Mouse (Mus musculus) 3134 (cell line): Measurements from ENCODE around the gene Hddc3.
A peak's percentile ranks its signal among the peaks of the same experiment; 100 is the strongest.

Source experiments
- DNase-seq: peaks from one replicate; pipeline ENCODE4 v3.0.0-alpha.2; 2011; ENCODE audit warnings: low spot score; ENCODE audit not compliant: insufficient read length; ENCODE audit errors: extremely low read depth

The Hddc3 gene

DNA sequence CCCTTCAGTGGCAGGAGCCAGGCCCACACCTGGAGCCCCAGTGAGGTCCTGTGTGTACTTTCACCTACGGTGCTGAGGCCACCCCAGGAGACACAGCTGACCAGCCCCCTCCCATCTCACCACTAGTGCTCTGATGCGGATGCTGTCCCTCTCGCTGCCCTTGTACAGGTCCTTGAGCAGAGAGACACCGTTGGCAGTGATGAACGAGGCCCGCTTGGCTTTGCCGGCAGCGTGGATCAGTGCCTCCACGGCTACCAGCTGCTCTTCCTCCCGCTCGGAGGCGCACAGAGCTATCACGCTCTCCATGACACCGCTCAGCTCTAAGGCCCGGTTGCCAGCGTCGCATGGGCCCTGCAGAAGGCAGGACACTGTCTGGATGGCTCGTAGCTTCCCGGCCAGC, 11.5 kb upstream of the Hddc3 start:
- no peak for DNase-seq

DNA sequence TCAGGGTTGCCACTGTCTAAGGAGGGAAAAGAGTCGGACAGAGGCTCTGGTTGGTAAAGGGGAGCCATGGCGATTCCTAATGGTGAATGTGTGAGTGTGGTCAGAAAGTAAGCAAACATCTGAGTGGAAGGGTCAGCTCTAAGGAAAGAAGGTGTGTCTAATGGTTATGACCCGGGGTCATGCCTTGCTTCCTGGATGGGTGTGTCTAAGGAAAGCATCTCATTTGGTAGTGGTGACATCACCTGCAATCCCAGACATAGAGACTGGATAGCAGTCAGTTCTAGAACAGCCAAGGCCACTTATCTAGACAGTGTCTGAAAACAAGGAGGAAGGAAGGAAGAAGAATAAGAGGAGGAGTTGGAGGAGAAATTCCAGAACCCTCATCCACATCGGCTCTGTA, 8.1 kb upstream of the Hddc3 start:
- no peak for DNase-seq

DNA sequence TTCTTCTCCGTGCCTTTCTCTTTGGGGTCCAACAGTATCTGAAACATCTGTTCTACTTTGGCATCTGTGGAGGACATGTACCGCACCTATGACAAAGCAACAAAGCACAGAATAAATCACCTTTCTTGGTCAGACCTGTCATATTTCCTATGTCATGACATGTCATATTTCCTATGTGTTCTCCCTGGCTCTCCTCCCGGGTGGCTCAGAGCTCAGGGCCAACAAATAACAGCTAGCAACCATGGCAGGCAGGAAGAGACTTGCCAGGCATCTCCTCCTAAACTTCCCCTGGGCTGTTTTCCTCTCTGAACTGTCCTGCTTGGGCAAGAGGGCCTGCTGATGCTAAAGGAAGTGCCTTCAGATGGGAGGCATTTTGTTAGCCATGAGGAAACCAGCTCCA, 6.0 kb upstream of the Hddc3 start:
- no peak for DNase-seq

DNA sequence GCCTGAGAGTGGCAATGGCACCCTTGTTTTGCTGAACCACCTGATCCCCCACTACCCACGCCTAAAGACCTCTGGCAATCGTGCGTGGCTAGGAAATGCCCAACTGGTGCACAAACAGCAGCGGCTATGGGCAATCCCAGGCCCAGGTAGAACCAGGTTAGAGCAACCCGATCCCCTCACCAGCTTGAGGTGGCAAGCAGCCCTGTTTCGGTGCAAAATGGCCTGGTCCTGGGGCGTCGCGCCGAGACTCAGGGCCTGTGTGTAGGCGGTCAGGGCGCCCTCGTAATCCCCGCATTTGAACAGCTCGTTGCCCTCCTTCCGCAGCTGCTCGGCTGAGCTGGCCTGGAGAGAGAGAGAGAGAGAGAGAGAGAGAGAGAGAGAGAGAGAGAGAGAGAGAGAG, 3.5 kb upstream of the Hddc3 start:
- DNase-seq, result peak; percentile 43

DNA sequence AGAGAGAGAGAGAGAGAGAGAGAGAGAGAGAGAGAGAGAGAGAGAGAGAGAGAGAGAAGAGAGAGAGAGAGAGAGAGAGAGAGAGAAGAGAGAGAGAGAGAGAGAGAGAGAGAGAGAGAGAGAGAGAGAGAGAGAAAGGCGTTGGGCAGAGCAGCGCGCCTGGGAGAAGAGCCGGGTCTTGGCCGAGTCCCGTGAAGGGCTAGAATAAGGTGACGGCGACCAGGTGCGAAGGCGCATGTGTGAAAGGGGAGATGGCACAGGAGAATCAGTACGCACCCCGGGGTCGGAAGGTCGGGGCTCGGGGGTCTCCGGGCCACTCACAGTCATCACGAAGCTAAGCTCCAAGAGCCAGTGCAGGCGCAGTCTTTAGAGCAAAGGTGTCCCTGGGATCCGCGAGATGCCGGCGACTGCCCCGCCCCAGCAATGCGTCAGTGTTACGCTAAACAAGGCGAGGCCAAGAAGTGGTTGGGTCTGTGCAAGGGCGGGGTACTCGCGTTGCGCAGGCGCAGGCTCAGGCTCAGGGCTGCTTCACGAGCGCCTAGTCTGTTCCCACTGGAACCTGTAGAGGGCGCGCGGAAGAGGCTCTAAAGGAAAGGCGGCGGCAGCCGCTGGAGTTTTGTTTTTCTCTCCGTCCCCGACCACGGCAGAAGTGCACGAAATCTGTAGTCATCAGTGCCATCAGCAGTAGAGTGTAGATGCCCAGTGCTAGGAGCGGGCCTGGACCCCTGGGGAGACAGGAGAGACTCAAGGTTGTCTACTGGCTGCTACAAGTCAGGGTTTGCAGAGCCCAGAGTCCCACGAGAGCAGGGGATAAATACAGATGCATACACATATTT, 2.9 kb upstream of the Hddc3 start:
- peak; percentile 92 for DNase-seq

DNA sequence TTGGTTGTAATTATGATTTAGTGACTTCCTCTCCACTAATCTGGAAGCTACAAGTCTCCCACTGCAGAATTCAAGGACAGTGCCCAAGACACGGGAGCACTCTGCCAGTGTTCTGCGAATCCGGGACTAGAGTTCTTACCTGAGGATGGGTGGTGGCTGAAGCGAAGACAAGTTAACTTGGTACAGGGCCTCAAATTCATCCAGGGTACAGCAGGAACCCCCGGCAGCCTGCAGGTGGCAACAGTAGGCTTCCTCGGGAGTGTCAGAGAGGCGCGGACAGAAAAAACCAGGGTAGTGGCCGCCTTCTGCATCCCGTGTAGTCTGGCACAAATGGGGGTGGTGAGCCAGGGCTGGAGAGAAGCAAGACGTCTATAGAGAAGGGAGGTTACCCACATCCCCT, 2.1 kb upstream of the Hddc3 start, which contains the start of gene Unc45a:
Gene Unc45a (minus strand): TSS at position 213 of the 400 bp plus-strand sequence.
- peak; percentile 59 for DNase-seq

DNA sequence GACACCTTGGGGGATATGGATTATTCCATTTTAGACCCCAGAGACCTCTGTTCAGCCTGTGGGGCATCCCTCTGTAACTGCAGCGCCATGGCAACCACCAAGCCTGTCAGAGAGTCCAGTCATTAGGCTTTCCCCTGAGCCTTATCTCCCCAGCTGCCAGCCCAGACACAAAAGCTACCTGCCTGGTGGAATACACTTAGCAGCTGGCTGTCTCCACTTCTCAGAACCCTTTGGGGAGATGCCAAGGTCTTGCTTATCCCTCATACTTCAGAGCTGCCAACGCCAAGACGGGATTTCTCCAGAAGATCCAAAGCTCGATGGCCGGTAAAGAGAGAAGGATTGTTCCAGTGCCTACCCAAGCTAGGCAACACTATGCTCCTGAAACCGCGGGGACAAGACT, 1.1 kb upstream of the Hddc3 start:
- DNase-seq, result no peak

DNA sequence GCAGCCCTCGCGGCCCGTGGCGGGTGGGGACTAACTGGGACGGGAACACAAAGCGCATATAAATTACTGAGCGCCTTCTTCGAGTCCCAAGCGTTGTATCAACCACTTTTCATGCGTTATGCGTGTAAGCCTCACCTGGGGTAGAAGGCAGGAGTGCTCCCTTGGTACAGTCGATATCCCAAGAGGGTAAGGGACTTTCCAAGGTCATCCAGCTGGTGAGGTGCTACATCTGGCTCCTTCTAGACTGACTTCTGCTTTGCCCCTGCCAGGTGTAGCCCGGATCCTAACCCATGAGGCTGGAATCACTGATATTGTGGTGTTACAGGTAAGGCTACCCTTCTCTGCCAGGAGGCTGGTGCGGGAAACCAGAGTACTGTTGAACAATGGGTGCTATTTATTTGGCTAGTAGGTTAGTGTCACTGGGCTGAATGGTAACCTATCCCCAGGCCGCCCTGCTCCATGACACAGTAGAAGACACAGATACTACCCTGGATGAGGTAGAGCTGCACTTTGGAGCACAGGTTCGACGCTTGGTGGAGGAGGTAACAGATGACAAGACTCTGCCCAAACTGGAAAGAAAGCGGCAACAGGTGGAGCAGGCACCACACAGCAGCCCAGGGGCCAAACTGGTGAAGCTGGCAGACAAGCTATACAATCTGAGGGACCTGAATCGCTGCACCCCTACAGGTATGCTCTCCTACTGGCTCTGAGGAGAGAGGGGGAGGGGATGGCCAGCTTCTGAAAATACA, 540 bp downstream of the Hddc3 start:
- no peak for DNase-seq

DNA sequence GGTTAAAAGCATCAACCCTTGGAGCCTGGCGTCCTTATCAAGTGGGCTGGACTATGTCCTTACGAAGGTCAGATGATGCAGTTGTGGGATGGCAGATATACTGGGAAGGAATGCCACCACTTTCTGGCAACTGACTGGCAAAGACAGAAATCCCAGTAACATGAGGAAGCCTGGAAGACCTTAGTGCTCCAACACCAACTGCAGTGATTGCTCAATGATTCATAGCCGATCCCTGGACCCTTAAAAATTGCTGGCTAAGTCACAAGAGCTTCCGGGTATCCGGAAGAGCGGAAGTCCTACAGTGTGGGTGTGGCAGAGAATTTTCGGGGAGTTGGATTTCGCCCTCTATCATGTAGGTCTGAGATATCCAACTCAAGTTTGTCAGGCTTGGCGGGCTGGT, 3.3 kb downstream of the Hddc3 start:
- no peak for DNase-seq

DNA sequence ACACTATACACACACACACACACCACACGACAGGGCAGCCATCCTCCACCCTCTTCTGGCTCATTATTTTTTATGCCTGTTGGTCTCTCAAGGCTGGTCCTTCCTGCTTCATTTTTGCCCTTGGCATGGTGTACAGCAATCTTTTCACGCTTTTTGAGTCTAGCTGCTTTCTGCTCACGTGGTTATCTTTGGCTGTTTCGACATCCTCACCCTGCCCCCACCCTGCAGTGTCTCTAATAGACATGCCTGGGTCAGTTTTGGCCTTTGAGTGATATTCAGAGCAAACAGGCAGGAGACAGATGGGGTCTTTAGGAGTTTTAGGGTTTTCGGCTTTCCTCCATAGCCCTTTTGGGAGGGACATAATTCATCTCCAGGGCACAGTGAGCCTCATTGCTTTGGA, 3.9 kb downstream of the Hddc3 start:
- no peak for DNase-seq

DNA sequence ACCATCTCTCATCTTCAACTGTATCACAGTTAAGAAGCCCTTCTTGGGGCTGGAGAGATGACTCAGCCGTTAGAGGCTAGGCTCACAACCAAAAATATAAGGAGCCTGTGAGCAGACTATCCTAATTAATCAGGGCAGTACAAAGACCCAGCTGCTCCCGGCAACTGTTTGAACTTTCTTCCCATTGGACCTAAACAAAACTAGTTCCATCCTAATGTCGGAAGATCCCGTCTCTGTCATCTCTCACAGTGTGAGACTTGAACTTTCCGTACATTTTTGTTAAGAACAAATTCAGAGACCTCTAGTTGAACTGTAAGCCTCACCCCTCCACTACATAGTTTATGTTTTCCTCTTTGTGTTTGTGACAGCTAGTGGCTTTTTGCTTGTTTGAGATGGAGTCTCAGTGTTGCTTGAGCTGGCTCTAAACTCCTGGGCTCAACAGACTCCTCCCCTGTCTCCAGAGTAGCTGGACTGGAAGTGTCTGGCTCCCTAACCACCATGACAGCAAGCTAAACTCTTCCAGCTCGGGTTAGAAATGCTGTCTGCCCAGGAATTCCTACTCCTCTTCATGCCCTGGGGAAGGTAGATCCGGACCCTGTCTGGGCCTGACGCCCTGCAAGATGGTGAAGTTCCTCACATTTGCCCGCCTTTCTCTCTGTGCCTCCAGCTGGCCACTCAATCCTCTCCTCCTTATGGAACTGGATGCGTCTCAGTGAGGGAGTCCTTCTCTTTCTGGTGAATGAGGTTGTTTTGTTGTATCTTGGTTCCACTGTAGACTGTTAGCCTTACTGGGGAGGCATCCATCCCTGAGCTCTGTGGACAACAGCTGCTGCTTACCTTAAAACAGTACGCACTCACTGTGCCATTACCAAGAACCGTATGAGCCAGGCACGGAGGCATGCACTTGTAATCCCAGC, 5.0 kb downstream of the Hddc3 start:
- DNase-seq, result no peak

DNA sequence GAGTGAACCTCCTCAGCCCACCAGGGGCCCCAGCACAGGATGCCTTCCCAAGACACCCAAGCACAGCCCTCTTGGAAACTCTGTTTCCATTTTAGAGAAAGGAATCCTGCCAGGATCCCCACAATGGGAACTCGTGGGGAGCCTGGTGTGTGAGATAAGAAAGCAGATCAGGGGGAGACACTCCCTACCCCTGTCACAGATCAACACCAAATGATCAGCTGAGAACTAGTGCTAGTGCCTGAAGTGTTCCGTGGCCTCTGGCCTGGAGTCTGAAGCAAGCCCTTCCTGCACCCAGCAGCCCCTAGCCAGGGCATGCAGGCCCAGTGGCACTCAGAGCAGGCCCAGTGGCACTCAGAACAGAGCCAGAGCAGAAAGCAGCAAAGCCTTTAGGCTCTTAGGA, 7.9 kb downstream of the Hddc3 start:
- no peak for DNase-seq

DNA sequence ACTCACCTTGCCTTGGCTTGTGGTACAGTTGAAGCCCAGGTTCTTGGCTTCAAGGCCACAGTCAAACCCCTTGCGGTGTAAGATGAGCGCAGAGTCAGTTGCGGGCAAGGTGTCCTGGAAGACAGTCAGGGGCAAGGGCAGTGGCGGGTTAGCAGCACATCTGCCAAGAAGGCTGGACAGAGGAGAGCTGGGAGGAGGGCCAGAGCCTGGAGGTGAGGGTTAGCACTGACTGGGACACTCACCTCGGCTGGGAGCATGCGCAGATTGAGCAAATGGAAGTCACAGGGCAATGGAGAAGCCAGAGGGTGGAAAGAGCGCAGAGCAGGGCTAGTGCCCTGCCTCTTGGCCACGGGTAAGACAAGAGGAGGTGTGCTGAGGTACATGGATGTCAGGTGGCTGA, 10.0 kb downstream of the Hddc3 start:
- DNase-seq, result no peak

DNA sequence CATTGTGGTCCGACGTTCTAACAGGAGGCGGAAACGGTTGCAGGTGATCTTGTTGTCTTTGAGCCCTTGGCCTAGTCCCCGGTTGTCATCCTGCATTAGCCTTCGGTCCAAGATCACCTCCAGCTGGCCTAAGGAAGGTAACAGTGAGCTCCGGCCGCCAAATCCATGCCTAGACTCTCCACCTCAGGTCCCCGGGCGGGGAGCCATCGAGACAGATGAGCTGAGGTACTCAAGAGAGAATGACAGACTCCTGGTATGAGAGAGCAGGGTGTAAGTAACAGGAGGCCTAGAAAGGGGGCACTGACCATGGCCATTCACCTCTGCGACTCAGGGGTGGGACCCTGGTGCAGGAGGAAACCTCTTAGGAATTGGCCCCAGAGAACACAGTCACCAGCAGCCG, 13.4 kb downstream of the Hddc3 start:
- DNase-seq, result no peak

DNA sequence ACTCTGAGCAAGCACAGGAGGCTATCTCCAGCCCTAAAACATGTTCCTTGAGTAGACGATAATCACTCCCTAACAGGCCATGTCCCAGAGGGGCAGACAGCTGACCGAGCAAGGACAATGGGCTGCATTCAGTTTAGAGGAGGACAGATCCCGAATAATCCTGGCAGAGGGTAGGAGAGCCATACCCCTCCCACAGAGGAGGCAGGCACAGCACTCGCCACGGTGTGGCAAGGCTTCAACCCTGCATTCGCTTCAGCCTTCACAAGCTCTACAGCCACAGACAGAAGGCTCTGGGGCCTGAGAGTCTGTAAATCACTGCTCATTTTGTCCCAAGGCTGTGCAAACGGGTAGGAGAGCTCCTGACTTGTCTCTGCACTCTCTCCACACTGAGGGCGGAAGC, 14.3 kb downstream of the Hddc3 start:
- no peak for DNase-seq

DNA sequence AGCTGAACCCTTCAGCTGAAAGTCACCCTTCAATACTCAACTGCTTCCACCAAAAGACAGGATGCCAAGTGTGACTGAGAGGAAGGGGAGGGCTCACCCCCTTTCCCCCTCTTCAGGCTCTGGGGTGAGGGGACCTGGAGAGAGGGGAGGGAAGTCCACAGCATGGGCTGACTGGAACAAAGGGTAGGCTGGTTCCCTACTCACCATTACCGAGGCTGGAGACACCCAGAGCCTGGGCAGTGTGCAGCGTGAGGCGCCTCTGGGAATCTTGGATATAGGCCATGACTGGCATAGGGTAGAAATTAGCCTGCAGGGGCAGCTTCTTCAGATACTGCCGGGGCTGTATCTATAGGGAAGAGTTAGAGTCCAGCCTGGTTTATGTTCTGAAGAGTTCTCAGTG, 15.1 kb downstream of the Hddc3 start:
- DNase-seq, result no peak

DNA sequence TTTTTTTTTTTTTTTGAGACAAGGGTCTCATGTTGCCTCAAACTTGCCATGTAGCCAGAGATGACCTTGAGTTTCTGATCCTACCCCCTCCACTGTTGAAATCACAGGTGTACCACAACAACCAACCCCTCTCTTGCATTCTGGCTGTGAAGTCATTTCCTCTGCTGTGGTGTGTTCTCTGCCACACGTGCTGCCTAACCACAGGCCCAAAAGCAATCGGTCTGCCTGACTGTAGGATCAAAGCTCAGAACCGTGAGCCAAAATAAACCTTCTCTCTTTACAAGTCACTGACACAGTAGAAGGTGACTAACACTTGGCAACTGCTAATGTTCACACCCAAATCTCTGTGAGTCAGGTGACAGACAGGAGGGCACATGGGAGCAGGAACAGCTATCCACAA, 17.5 kb downstream of the Hddc3 start:
- DNase-seq, result peak; percentile 43

DNA sequence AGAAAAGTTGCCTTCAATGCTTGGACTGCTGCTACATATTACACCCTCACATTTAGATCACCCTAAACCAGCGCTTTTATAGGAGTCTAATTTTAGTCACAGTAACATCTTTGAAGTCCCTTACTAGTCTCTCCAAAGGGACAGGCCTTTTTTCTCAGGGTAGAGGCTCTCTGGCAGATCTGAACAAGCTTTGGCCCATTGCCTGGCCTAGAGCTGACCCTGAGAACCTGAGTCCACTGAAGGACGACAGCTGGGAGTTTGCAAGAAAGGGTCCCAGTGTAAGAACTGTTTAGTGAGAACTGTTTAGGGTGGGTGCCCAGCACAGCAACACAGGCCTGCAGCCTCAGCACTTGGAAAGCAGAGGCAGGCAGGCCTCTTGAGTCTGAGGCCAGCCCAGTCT, 22.9 kb downstream of the Hddc3 start:
- DNase-seq, result no peak

DNA sequence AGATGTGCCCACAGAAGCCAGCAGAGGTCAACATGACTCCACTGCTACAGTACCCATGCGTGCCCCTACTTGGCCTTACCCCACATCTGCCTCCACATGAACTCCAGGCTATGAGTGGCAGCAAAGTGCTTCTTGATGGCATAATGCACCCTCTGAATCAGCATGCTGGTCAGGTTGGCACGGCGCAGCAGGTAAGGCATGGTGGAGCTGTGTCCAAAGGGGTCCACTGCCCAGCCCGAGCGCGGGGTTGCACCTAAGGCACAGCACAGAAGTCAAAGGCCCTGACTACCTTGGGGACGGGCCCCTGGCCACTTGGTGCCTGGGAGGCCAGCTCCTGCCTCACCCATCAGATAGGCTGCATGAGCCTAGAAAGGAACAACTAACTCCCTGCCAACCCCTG, 24.3 kb downstream of the Hddc3 start:
- DNase-seq, result no peak

DNA sequence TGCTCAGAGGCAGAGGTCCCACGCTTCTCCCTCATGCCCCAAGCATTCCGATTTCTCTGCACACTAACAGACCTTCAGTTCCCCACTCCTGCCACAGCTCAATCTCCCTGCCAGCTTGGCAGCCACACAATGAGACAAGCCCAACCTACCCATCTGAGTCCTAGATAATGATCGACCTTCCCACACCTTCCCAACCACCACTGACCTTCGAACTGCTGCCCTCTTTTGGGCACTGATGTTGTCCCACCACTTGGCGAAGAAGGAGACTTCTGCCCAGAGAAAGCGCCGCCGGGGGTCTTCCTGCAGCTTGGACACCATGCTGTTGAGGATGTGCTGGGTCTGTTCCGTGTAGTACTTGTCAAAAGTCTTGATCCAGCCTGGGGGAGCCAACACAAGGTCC, 25.1 kb downstream of the Hddc3 start:
- no peak for DNase-seq
